Mouse (Mus musculus) kidney, postnatal 0 days (tissue): ENCODE data around the gene Cyp4x1. TPM values are rescaled to one million over a fixed set of nuclear protein-coding genes. Genes with fewer than 3 reads are reported as not detected.
A peak's percentile ranks its signal among the peaks of the same experiment; 100 is the strongest.
"Not testable (repeated sequence)": the region's sequence is repeated elsewhere in the genome, so short reads cannot be mapped to it uniquely, and the experiment has no call there.

Experiments
- ATAC-seq: fragments of 200-750 bp; cut with Nextera tagmentation; replicated peaks from 2 replicates; pipeline ENCODE4 v1.8.0; 2017; ENCODE audit warnings: low read depth, moderate number of reproducible peaks, moderate TSS enrichment, moderate library complexity; ENCODE audit not compliant: low FRiP score
- DNase-seq: peaks from one replicate; pipeline ENCODE4 v3.0.0-alpha.2; 2016; ENCODE audit warnings: low spot score
- H3K27ac ChIP-seq: fragments of 300-500 bp; sonication (generic); 2 replicates; pipeline ENCODE4 v1.5.1; 2014; ENCODE audit warnings: mild to moderate bottlenecking
- H3K27me3 ChIP-seq: fragments of 300-500 bp; sonication (generic); 2 replicates; pipeline ENCODE4 v1.6.1; 2014; ENCODE audit warnings: low read length, mixed read lengths; ENCODE audit not compliant: insufficient read depth
- H3K36me3 ChIP-seq: fragments of 300-500 bp; sonication (generic); 2 replicates; pipeline ENCODE4 v1.6.1; 2014; ENCODE audit warnings: low read length, mixed read lengths; ENCODE audit not compliant: insufficient read depth
- H3K4me1 ChIP-seq: fragments of 300-500 bp; sonication (generic); replicated peaks from 2 replicates; pipeline ENCODE4 v1.6.1; 2014; ENCODE audit warnings: antibody characterized with exemption, low read length, mixed read lengths; ENCODE audit not compliant: insufficient read depth
- H3K4me2 ChIP-seq: fragments of 300-500 bp; sonication (generic); 2 replicates; pipeline ENCODE4 v1.6.1; 2014; ENCODE audit warnings: mild to moderate bottlenecking, low read length, moderate library complexity, mixed read lengths
- H3K4me3 ChIP-seq: fragments of 300-500 bp; sonication (generic); replicated peaks from 2 replicates; pipeline ENCODE4 v1.5.1; 2014; ENCODE audit warnings: low read depth, low read length
- H3K9ac ChIP-seq: fragments of 300-500 bp; sonication (generic); 2 replicates; pipeline ENCODE4 v1.6.1; 2014; ENCODE audit warnings: low read depth, low read length
- H3K9me3 ChIP-seq: fragments of 300-500 bp; sonication (generic); replicated peaks from 2 replicates; pipeline ENCODE4 v1.6.1; 2016; ENCODE audit warnings: low read length, inconsistent platforms, mixed read lengths
- CTCF ChIP-seq: IDR thresholded peaks from 2 replicates; pipeline ENCODE4 v1.5.1; 2016; ENCODE audit warnings: antibody characterized with exemption, low read depth, mild to moderate bottlenecking, moderate library complexity
- WGBS: fragments of 180-500 bp; shearing (Covaris S2); extraction: QIAGEN DNeasy Blood & Tissue Kit; methylation state at CpG from one replicate; pipeline ENCODE4 v1.1.7; 2014; 5-methylcytosine and 5-hydroxymethylcytosine counted together
- polyA plus RNA-seq: library from polyadenylated mRNA; unstranded; fragments of >200 nt; fragmentation: Nextera tagmentation; extraction: Ambion mirVana; gene quantifications from 2 replicates; pipeline ENCODE4 v1.2.1, GENCODE M21; 2015

Gene Cyp4x1
- polyA plus RNA-seq, result 0.20 and 0.21 TPM in 2 replicates

- no peak within 1 kb of the TSS for H3K9ac ChIP-seq
- H3K9me3 ChIP-seq, result no peaks in the 10 kb centered on the region
- no peak within 1 kb of the TSS for H3K27ac ChIP-seq
- no peaks in the 10 kb centered on the region for H3K36me3 ChIP-seq
- H3K27me3 ChIP-seq, result peaks cover 5% of the 10 kb centered on the region
- no peak within 1 kb of the TSS for H3K4me3 ChIP-seq
- TF ChIP-seq CTCF, result no peak
- WGBS, result 2% methylated on average over 29 of the region's 29 CpGs
- no peaks in the 10 kb centered on the region for H3K4me1 ChIP-seq
- no peak for ATAC-seq
- no peak for DNase-seq
- 0 out of 2 replicates have a peak within 1 kb of the TSS, but pooled peaks have one; percentile 15 for H3K4me2 ChIP-seq
These were observed at the start of gene Cyp4x1 for GRCm38 (mm10) chr4:115133621-115134295. TSS of gene Cyp4x1 (minus strand) at chr4:115134281.

- not testable (repeated sequence) for DNase-seq, H3K27me3 ChIP-seq, H3K36me3 ChIP-seq, H3K9ac ChIP-seq, ATAC-seq, H3K27ac ChIP-seq, H3K9me3 ChIP-seq, H3K4me1 ChIP-seq, H3K4me2 ChIP-seq, H3K4me3 ChIP-seq
These were observed 42.1 kb upstream of the Cyp4x1 start for GRCm38 (mm10) chr4:115176201-115176600.

- no peaks in the 10 kb centered on the region for H3K4me1 ChIP-seq
- no peak overlapping the region for H3K4me3 ChIP-seq
- H3K9me3 ChIP-seq, result no peaks in the 10 kb centered on the region
- no peak overlapping the region for H3K9ac ChIP-seq
- DNase-seq (no peak), ATAC-seq (no peak)
- H3K27me3 ChIP-seq, result no peaks in the 10 kb centered on the region
- H3K4me2 ChIP-seq, result no peak overlapping the region
- no peak for TF ChIP-seq CTCF
- no peaks in the 10 kb centered on the region for H3K36me3 ChIP-seq
- no peak overlapping the region for H3K27ac ChIP-seq
- 68% methylated on average over 1 of the region's 1 CpGs for WGBS
These were observed 40.7 kb upstream of the Cyp4x1 start for GRCm38 (mm10) chr4:115174694-115175353.

- not testable (repeated sequence) for H3K4me2 ChIP-seq, H3K4me3 ChIP-seq, ATAC-seq, H3K9me3 ChIP-seq, H3K4me1 ChIP-seq, H3K36me3 ChIP-seq, H3K27ac ChIP-seq, H3K9ac ChIP-seq, DNase-seq, H3K27me3 ChIP-seq
- 68% methylated on average over 3 of the region's 3 CpGs for WGBS
These were observed 24.9 kb upstream of the Cyp4x1 start for GRCm38 (mm10) chr4:115158963-115159362.

GRCm38 (mm10) chr4:115154723-115155122 lies 20.6 kb upstream of the Cyp4x1 start:
- peak; percentile 55 for TF ChIP-seq CTCF
- 94% methylated on average over 2 of the region's 2 CpGs for WGBS
- no peaks in the 10 kb centered on the region for H3K27me3 ChIP-seq
- H3K9me3 ChIP-seq, result no peaks in the 10 kb centered on the region
- no peaks in the 10 kb centered on the region for H3K36me3 ChIP-seq
- no peak overlapping the region for H3K4me2 ChIP-seq
- no peak overlapping the region for H3K27ac ChIP-seq
- no peak overlapping the region for H3K9ac ChIP-seq
- DNase-seq (no peak), ATAC-seq (no peak)
- H3K4me3 ChIP-seq, result no peak overlapping the region
- H3K4me1 ChIP-seq, result no peaks in the 10 kb centered on the region

GRCm38 (mm10) chr4:115134296-115134630 lies 182 bp upstream of the Cyp4x1 start:
- no peak overlapping the region for H3K4me2 ChIP-seq
- ATAC-seq, result no peak
- no peak for DNase-seq
- H3K36me3 ChIP-seq, result no peaks in the 10 kb centered on the region
- H3K4me1 ChIP-seq, result no peaks in the 10 kb centered on the region
- TF ChIP-seq CTCF, result no peak
- no peak overlapping the region for H3K4me3 ChIP-seq
- no peak overlapping the region for H3K27ac ChIP-seq
- H3K9ac ChIP-seq, result no peak overlapping the region
- no peaks in the 10 kb centered on the region for H3K9me3 ChIP-seq
- H3K27me3 ChIP-seq, result peaks cover 5% of the 10 kb centered on the region
- 20% methylated on average over 7 of the region's 7 CpGs for WGBS
